ENCODE assay signal across 16 mouse cellular contexts in the genomic region with DNA sequence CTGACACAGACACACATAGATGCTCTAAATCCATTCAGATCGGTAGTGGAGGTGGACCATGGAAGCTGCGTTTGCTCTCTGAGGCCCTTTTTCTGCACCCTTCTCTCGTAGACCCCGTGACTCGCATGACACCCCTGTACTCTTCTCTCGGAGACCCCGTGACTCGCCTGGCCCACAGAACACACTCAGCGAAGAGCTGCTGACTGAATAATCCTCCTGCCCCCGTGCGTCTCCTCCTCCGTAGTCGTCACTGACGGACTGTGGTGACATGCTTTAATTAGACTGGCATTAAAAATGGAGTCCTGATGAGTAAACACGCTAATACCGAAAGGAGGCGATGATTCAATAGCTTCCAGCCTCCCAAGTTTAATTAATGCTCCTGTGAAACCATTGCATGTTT.
"Had no signal": no experiment of that assay in that cellular context is flagged by ENCODE, and none has a peak within 500 bp of the region (broad histone marks: within the 10 kb centered on the region; RNA-seq: fewer than 3 reads in every experiment).

No protein-coding gene starts in this region.

- H3K4me1 ChIP-seq: liver, embryonic 12.5 days; liver, embryonic 15.5 days had no signal

- H3K4me3 ChIP-seq: limb, embryonic 10.5 days; limb, embryonic 13.5 days; liver, embryonic 12.5 days; liver, embryonic 15.5 days; lung, embryonic 15.5 days had no signal

- DNase-seq: kidney, adult 18-20 months; kidney, adult 9 months; kidney, postnatal 14 days; liver; lung, adult 18-20 months; lung, postnatal 10 days; lung, postnatal 36 days; midbrain, embryonic 14.5 days; thymus, adult 2 months; thymus, postnatal 14 days; thymus, postnatal 4 days had no signal

- H3K27ac ChIP-seq: limb, embryonic 10.5 days; limb, embryonic 13.5 days; liver, embryonic 12.5 days; liver, embryonic 15.5 days; lung, embryonic 15.5 days had no signal
